Mouse (Mus musculus): Measurements from ENCODE around the gene Srrt. TPM values are rescaled to one million over a fixed set of nuclear protein-coding genes. Genes with fewer than 3 reads are reported as not detected.
A peak's percentile ranks its signal among the peaks of the same experiment; 100 is the strongest.

Srrt gene
- total and polyA plus RNA-seq, 3 experiments, result 60.5 to 66.4 (median 63.9) TPM

DNA sequence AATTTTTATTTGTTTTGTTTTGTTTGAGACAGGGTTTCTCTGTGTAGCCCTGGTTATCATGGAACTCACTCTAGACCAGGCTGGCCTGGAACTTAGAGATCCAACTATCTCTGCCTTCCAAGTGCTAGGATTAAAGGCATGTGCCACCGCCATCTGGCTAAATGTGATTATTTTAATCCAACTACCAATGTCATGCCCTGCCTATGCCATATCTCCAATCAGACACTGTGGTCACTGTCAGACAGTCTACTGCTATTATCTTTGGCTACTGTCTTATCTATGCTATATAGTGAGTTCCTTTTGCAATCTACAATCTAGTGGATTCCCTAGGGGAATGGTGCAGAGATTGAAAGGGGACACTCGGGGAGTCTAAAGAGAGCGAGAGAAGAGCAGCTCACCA is 13.5 kb upstream of the Srrt start:
- 79% methylated on average over 3 of the region's 3 CpGs for WGBS
- H3K4me1 ChIP-seq (ENCODE audit: control insufficient read depth, insufficient read depth, low read length), result no peaks in the 10 kb centered on the region
- no peak overlapping the region for H3K27ac ChIP-seq
- no peak for TF ChIP-seq POLR2A (IDR thresholded peaks at IDR 0.05; ENCODE audit: insufficient read depth, low read depth, low read length)
- TF ChIP-seq EP300 (IDR thresholded peaks at IDR 0.05; ENCODE audit: insufficient read depth, low read depth, low read length), result no peak
- no peak for TF ChIP-seq CTCF (IDR thresholded peaks at IDR 0.05)
- no peaks in the 10 kb centered on the region for H3K79me2 ChIP-seq (replicated peaks; ENCODE audit: control insufficient read depth, insufficient read depth, low read length)
- intact Hi-C loops (cut with DNase I), result no loop called here
- H3K36me3 ChIP-seq (ENCODE audit: control insufficient read depth, insufficient read depth, low read length), result no peaks in the 10 kb centered on the region
- no peak for DNase-seq
- no peaks in the 10 kb centered on the region for H3K27me3 ChIP-seq (ENCODE audit: control insufficient read depth, insufficient read depth, low read length)
- H3K9ac ChIP-seq (ENCODE audit: low read depth, low read length), result no peak overlapping the region
- H3K4me3 ChIP-seq, result no peak overlapping the region

DNA sequence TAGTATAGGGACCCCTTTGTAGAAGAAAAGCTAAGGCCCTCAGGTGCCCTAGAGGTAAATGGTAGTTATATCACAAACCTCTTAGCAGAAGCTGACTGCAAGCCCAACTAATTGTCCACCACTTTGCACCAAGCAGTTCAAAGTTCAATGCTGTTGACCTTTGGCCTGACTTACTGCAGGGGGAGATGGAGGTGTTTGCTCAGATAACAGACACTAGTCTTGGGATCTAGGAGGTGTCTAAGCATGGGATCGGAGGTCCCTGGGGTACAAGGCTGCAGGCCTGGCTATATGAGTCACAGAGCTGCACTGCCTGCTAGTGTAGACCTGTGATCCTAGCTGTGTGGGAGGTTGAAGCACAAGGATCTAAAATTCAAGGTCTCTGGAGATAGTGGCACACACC is 11.1 kb upstream of the Srrt start:
- TF ChIP-seq EP300 (IDR thresholded peaks at IDR 0.05; ENCODE audit: insufficient read depth, low read depth, low read length) (no peak), POLR2A (IDR thresholded peaks at IDR 0.05; ENCODE audit: insufficient read depth, low read depth, low read length) (no peak), CTCF (IDR thresholded peaks at IDR 0.05) (no peak)
- 90% methylated on average over 1 of the region's 1 CpGs for WGBS
- intact Hi-C loops (cut with DNase I), result no loop called here
- no peak overlapping the region for H3K4me3 ChIP-seq
- no peak overlapping the region for H3K9ac ChIP-seq (ENCODE audit: low read depth, low read length)
- DNase-seq, result no peak
- no peaks in the 10 kb centered on the region for H3K36me3 ChIP-seq (ENCODE audit: control insufficient read depth, insufficient read depth, low read length)
- H3K4me1 ChIP-seq (ENCODE audit: control insufficient read depth, insufficient read depth, low read length), result peaks cover 2% of the 10 kb centered on the region; the same call in 1 of the 2 replicates
- no peaks in the 10 kb centered on the region for H3K79me2 ChIP-seq (replicated peaks; ENCODE audit: control insufficient read depth, insufficient read depth, low read length)
- H3K27me3 ChIP-seq (ENCODE audit: control insufficient read depth, insufficient read depth, low read length), result no peaks in the 10 kb centered on the region
- H3K27ac ChIP-seq, result no peak overlapping the region

DNA sequence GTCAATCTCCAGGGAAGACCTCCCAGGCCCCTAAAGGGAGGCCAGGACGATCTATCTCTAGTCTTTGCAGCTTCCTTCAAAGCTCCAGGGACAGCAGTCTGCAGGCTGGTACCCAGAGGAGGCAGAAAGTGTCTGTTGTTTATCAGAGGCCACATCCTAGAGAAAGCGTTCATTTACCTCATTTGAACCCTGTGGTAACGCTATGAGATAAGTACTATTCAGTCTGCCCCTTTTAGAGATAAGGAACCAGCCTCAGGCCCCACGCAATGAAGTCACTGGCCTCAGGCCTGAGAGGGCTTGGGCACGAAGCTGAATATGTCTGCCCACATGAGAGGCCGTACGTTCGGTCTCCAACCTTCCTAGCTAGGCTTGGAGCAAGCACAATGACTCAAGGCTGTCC is 9.9 kb upstream of the Srrt start:
- intact Hi-C loops (cut with DNase I), result no loop called here
- Histone ChIP-seq H3K4me1 (ENCODE audit: control insufficient read depth, insufficient read depth, low read length) (peaks cover 5% of the 10 kb centered on the region), H3K36me3 (ENCODE audit: control insufficient read depth, insufficient read depth, low read length) (no peaks in the 10 kb centered on the region), H3K27ac (no peak overlapping the region), H3K9ac (ENCODE audit: low read depth, low read length) (no peak overlapping the region), H3K79me2 (replicated peaks; ENCODE audit: control insufficient read depth, insufficient read depth, low read length) (no peaks in the 10 kb centered on the region), H3K27me3 (ENCODE audit: control insufficient read depth, insufficient read depth, low read length) (no peaks in the 10 kb centered on the region), H3K4me3 (no peak overlapping the region)
- DNase-seq, result no peak
- WGBS, result 67% methylated on average over 8 of the region's 8 CpGs
- no peak for TF ChIP-seq EP300 (IDR thresholded peaks at IDR 0.05; ENCODE audit: insufficient read depth, low read depth, low read length)

DNA sequence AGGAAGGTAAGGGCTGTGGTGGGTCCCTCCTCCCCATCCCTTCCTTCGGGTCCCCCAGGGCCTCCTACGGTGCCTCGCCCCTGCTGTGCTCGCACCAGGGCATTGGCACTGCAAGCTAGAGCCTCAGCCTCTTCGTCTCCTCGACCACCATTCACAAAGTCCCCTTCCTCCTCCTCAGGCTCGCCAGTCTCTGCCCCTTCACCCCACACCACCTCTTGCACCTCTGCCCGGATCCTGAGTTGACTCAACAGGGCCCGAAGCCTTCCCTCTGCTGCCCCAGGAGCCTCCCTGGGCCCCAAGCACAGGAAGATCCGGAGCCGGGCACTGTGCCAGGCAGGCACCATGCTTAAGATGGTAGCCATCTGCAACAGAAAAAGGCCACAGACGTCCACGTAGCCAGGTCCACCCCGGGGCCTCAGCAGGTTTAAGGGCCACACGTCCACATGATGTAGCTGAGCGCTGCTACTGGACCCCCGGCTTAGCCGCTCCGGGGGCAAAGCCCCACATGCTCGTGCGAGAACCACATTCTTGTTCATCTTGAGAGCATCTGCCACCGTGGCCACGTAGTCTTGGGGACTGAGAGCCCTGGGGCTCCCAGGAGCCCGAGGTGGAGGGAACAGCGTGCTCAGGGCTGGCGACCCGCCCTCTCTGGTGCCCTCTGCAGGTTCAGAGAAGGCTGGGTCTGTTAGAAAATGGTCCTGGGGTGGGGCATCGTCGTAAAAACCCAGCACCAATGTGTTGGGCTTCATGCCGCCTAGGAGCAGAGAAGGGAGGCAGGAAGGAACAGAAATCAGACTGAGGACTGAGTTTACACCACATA is 7.8 kb upstream of the Srrt start:
- intact Hi-C loops (cut with DNase I), result no loop called here
- no peaks in the 10 kb centered on the region for H3K79me2 ChIP-seq (replicated peaks; ENCODE audit: control insufficient read depth, insufficient read depth, low read length)
- H3K27ac ChIP-seq, result no peak overlapping the region; the same call in 1 of the 2 replicates
- peak in 1 of 2 experiments; percentile 38 for DNase-seq
- 57% methylated on average over 30 of the region's 30 CpGs for WGBS
- peaks cover 5% of the 10 kb centered on the region for H3K4me1 ChIP-seq (ENCODE audit: control insufficient read depth, insufficient read depth, low read length)
- no peaks in the 10 kb centered on the region for H3K36me3 ChIP-seq (ENCODE audit: control insufficient read depth, insufficient read depth, low read length)
- no peaks in the 10 kb centered on the region for H3K27me3 ChIP-seq (ENCODE audit: control insufficient read depth, insufficient read depth, low read length)
- H3K9ac ChIP-seq (ENCODE audit: low read depth, low read length), result no peak overlapping the region
- no peak overlapping the region for H3K4me3 ChIP-seq
- TF ChIP-seq EP300 (IDR thresholded peaks at IDR 0.05; ENCODE audit: insufficient read depth, low read depth, low read length) (no peak), CTCF (IDR thresholded peaks at IDR 0.05) (peak; percentile 67)

DNA sequence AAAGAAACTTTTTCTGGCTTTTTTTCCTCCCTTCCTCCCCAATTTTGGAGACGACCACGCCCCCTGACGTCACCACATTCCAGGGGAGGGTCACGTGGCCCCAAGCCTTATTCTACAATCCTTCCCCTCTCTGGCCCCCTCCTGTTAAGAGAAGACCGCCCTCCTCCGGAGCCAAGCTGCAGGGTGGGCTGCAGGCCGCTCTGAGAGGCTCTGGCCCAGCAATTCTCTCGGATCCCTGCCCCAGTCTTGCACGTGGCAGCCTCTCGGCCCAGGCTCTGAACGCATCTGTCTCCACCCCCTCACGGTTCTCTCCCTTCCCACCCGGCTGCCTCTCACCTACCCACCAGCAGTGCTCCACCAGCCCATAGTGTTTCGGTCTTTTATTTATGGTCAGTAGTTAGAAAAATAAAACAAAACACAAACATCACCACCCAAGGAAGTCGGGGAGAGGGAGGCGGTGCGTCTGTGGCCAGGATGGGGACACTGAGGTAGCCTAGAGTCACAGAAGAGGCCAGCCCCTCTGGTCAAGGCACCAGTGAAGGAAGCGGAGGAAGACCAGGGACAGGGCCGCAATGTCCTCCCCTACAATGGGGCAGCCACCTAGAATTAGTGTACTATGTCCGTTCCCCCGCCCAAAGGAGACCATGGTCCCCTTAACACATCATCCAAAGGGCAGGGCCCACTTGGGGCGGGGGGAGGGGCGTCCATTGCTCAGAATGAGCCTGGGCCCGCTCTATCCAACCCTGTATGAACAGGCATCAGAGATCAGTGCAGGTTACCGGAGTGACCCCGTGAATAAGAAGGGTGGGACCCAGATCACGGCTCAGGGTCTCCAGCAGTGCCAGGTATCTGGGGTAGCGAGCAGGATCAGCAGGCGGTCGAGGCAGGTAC is 7.0 kb upstream of the Srrt start, which contains the start of gene Trip6:
Trip6 (minus strand) TSS at position 212 of the 891 bp plus-strand sequence.
- no peaks in the 10 kb centered on the region for H3K27me3 ChIP-seq (ENCODE audit: control insufficient read depth, insufficient read depth, low read length)
- DNase-seq, result peak; percentile 88 to 91
- no peaks in the 10 kb centered on the region for H3K36me3 ChIP-seq (ENCODE audit: control insufficient read depth, insufficient read depth, low read length)
- H3K4me3 ChIP-seq, result peak within 1 kb of the TSS; percentile 55
- H3K79me2 ChIP-seq (replicated peaks; ENCODE audit: control insufficient read depth, insufficient read depth, low read length), result no peaks in the 10 kb centered on the region
- peak within 1 kb of the TSS; percentile 92 for H3K27ac ChIP-seq
- intact Hi-C loops (cut with DNase I), result no loop called here
- TF ChIP-seq POLR2A (IDR thresholded peaks at IDR 0.05; ENCODE audit: insufficient read depth, low read depth, low read length) (no peak), CTCF (IDR thresholded peaks at IDR 0.05) (peak; percentile 11; the same call in 1 of the 2 replicates), EP300 (IDR thresholded peaks at IDR 0.05; ENCODE audit: insufficient read depth, low read depth, low read length) (no peak)
- H3K4me1 ChIP-seq (ENCODE audit: control insufficient read depth, insufficient read depth, low read length), result peaks cover 5% of the 10 kb centered on the region
- peak within 1 kb of the TSS; percentile 82 for H3K9ac ChIP-seq (ENCODE audit: low read depth, low read length)
- WGBS, result 34% methylated on average over 30 of the region's 30 CpGs

Data from heart, adult 2 months (tissue).